Mouse (Mus musculus): ENCODE results near the gene Il18rap. TPM values are rescaled to one million over a fixed set of nuclear protein-coding genes. Genes with fewer than 3 reads are reported as not detected.

The Il18rap gene
- under 1 TPM; 0.07 to 0.41 TPM for total RNA-seq (2021)
- long read RNA-seq, experiment 1 = 0 reads
- long read RNA-seq, experiment 2 = 0 reads

DNA sequence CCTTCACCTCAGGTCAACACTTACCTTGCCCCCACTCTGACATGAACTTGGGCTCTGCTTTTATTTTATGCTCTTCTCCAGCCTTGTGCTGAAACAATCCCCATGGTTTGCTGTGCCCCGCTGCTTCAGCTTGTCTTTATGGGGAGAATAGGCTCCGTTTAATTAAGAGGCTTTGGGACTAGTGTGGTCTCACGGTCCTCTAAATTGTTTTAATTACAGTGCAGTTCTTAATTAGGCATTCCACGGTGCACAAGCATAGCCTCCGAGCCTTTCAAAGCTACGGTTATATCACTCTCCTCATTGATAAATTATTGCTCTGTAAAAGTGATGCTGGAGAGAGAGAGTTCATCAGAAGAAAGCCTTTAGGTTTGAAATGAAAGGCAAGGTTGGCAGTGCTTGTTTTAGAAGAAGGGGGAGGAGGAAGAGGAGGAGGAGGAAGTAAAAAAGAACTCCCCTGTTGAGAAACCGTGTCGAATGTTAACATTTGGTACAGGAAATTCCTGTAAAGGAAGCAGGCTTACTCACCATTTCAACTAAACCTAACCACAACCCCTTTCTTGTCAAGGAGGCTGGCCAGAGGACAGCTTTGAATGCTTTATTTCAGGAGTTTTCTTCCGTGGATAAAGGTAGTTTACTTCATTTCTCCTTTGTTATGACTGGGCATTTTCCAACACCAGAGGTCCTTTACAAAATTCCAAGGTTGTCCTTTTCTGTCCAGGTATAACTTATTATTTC, at the start of gene Il18rap:
TSS of gene Il18rap (plus strand) at position 512 of the 735 bp plus-strand sequence.
- H3K4me3 ChIP-seq = no peak within 1 kb of the TSS
- no peak for DNase-seq (ENCODE audit: extremely low spot score in 1 of 2, low spot score in 2 of 2)
- H3K27ac ChIP-seq = no peak within 1 kb of the TSS
- intact Hi-C loops (cut with DNase I) = no loop called here
- no peak for TF ChIP-seq CTCF (IDR thresholded peaks at IDR 0.05)

DNA sequence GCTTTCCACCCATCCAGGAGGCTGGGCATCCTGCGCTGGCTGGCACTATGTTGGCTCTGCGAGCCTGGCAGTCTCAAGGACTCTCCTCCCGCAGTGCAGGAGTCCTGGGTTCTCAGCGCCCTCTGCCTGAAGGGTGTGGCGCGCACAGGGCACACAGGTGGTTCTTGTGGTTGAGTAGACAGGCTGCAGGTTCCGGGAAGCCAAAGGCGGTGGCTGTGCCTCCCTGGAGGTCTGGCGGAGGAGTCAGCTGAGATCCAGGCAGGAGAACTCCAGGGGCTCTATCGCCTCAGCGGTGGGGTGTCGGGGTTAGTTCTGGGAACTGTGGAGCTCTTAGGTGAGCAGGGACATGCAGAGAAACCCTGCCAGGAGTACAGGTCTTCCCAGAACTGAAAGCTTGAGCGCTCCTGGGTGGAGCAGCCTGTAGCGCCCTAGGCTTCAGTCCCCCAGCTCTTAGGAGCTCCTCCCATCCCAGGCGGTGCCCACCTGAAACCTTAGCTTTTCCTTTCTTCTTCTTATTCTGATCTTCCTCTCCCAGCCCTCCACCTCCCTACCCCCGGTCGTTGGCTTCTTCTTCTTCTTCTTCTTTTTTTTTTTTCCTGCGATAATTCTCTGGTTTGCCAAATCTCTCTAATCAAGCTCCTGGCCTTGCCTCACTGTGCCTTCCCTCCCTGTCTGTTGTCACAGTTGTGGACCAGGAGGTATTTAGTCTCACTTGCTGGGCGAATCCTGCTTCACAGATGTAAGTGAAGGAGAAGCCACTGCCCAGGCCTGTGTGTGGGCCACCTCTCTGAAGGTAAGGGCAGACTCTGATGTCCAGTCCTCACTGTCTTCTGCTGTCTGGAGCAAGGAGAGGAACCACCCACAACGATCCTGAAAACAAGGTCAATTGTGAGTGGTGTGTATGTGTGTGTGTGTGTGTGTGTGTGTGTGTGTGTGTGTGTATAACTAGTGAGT, 49.4 kb upstream of the Il18rap start, which contains the start of gene Il18r1:
TSS of gene Il18r1 (plus strand) at position 76 of the 954 bp plus-strand sequence.
- intact Hi-C loops (cut with DNase I) = no loop called here
- DNase-seq (ENCODE audit: extremely low spot score in 1 of 2, low spot score in 2 of 2) = peak in 1 of 2 experiments; percentile 9
- no peak within 1 kb of the TSS for H3K4me3 ChIP-seq
- TF ChIP-seq CTCF (IDR thresholded peaks at IDR 0.05) = peak; percentile 5
- no peak within 1 kb of the TSS for H3K27ac ChIP-seq

DNA sequence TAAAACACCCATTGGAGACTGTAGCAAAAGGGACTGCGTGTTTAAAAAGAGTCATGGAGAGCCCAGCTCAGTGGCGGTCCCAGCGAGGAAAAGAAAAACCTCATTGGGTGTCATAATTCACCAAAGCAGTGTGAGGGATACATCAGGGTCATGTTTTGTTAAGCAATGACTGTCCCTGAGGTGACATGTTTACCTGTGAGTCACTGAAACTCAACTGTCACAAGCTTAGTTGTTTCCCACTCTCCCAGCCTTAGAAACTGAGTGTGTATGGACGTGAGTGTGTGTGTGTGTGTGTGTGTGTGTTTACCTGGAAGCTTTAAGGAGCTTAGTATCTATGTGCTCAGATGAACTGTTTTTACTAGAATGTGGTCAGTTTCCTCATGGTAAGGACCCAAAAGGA, 47.9 kb upstream of the Il18rap start:
- intact Hi-C loops (cut with DNase I) = no loop called here
- no peak overlapping the region for H3K27ac ChIP-seq
- no peak for TF ChIP-seq CTCF (IDR thresholded peaks at IDR 0.05)
- no peak overlapping the region for H3K4me3 ChIP-seq
- no peak for DNase-seq (ENCODE audit: extremely low spot score in 1 of 2, low spot score in 2 of 2)

DNA sequence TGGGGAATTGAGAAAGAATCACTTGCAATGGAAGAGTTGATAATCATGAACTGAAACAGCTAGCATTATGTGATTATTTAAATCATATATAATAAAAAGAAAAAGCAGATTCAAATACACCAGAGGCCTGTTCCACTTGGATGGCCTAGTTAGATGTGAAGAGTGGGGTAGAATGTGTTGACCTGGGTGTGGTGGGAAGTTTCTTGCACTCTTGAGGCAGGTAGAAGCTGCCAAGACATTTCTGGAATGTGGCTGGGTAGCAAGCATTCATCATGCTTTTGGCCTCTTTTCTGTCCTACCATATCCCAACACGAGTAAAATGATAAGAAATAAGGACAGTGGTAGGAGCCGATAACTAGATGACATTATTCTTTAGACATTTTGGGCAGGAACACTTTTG, 46.4 kb upstream of the Il18rap start:
- no peak for DNase-seq (ENCODE audit: extremely low spot score in 1 of 2, low spot score in 2 of 2)
- no peak for TF ChIP-seq CTCF (IDR thresholded peaks at IDR 0.05)
- intact Hi-C loops (cut with DNase I) = no loop called here
- H3K27ac ChIP-seq = no peak overlapping the region
- H3K4me3 ChIP-seq = no peak overlapping the region

DNA sequence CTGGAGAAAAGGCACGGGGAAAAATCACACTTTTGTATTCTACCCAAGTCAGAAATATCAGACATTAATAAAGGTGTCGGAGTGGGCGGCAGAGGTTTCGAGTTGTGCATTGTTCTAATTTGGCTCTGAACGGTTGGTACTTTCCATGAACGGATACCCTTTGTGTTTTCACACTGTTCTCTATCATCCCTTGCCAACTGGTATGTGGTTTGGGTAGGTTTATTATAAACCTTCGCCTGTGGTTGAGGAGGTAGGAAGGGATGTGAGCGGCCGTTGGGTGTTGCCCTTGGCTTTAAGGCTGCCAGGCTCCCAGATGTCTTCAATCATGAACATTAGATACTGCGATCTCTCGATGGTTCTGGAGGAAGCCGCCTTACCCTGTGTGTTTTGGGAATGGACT, 45.3 kb upstream of the Il18rap start:
- Histone ChIP-seq H3K4me3 (no peak overlapping the region), H3K27ac (no peak overlapping the region)
- DNase-seq (ENCODE audit: extremely low spot score in 1 of 2, low spot score in 2 of 2) = no peak
- TF ChIP-seq CTCF (IDR thresholded peaks at IDR 0.05) = no peak
- intact Hi-C loops (cut with DNase I) = no loop called here

DNA sequence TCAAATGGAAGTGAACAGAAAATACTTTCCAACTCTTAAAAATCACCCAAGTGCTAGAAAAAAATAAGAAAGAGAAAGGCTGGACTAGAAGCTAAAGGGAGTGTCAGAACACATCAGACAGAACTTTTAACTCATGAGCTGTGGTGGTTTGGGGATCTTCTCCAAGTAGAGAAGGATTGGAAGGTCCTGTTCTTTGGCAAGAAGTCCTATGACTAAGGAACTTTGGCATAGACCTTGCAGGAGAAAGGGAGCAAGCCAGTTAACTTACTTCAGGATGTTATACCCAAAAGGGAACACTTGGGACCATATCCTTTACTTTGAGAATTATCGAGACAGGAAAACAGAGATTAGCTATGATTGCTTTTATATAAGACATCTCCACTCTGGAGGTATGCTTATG, 42.8 kb upstream of the Il18rap start:
- intact Hi-C loops (cut with DNase I) = no loop called here
- no peak overlapping the region for H3K4me3 ChIP-seq
- DNase-seq (ENCODE audit: extremely low spot score in 1 of 2, low spot score in 2 of 2) = no peak
- TF ChIP-seq CTCF (IDR thresholded peaks at IDR 0.05) = no peak
- H3K27ac ChIP-seq = no peak overlapping the region

DNA sequence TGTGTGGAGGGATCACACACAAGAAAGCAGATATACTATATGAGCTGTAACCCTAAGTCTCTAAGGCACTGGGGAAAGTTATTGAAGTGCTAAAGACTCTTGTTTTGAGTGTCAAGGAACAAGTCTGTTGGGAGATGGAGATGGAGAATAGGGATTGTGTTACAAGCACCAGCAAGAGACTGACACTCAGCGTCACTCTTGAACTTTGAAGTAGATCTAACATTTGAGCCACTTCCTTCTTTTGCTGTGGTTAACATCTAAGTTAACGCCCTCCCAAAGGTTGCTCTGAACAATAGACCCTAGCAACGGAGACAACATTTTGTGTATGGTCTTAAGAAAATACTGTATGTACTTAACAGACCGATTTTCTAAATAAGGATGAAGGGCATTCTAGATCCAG, 41.5 kb upstream of the Il18rap start:
- intact Hi-C loops (cut with DNase I) = no loop called here
- DNase-seq (ENCODE audit: extremely low spot score in 1 of 2, low spot score in 2 of 2) = no peak
- no peak overlapping the region for H3K27ac ChIP-seq
- no peak for TF ChIP-seq CTCF (IDR thresholded peaks at IDR 0.05)
- H3K4me3 ChIP-seq = no peak overlapping the region

DNA sequence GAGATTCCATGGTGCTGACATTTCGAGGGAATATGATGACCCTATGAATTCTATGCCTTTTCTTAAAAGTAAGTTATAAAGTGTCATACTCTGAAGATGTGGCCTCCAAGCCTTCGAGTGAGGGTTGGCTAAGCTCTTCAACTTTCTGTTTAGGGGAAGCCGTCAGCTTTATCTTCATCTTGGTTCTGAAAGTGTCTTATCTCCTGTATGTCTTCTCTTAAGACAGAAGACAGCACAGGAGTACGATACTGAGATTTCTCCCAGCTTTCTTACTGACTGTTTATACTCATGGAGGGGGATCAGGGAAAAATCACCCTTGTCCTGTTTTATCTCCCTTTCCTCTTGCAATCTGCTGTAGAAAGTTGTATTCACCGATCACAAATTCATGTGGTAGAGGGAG, 40.8 kb upstream of the Il18rap start:
- H3K27ac ChIP-seq = no peak overlapping the region
- H3K4me3 ChIP-seq = no peak overlapping the region
- intact Hi-C loops (cut with DNase I) = no loop called here
- TF ChIP-seq CTCF (IDR thresholded peaks at IDR 0.05) = no peak
- DNase-seq (ENCODE audit: extremely low spot score in 1 of 2, low spot score in 2 of 2) = no peak

DNA sequence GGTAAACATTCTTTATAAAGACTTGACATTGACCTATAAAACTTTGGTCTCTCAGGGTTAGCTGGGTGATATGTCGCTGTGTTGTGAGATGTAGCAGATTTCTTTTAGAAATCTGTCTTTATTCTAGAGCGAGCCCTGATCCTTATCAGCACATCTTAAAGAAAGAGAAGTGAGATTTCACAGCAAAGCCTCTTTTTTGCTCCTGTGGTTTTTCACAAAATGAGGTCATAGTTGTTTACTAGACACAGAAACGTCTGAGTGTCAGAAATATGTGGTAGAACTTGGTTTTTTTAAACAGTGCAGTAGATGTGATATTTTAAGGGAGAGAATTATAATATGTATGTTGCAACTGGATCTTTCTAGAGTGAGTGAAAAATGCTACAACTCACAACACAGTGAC, 39.5 kb upstream of the Il18rap start:
- no peak for TF ChIP-seq CTCF (IDR thresholded peaks at IDR 0.05)
- no peak for DNase-seq (ENCODE audit: extremely low spot score in 1 of 2, low spot score in 2 of 2)
- H3K27ac ChIP-seq = no peak overlapping the region
- no peak overlapping the region for H3K4me3 ChIP-seq
- intact Hi-C loops (cut with DNase I) = no loop called here

DNA sequence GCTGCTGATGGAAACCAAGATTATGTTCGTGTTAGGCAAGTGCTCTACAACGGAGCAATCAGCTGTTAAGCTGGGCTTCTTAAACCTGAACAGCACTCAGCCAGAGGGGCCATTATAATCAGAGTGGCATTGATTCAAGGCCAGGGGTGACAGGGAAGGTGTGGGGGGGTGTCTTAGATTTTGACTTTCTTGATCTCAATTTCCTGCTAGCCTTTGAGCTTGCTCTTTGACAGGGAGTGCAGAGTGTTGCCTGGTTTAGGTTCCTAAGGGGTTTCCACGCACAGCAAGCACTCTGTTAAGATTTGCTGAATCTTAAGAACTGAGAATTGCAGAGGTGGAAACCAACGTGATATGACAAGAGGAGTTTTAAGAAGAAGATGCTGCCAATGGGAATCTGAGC, 38.4 kb upstream of the Il18rap start:
- no peak for DNase-seq (ENCODE audit: extremely low spot score in 1 of 2, low spot score in 2 of 2)
- Histone ChIP-seq H3K4me3 (no peak overlapping the region), H3K27ac (no peak overlapping the region)
- intact Hi-C loops (cut with DNase I) = no loop called here
- TF ChIP-seq CTCF (IDR thresholded peaks at IDR 0.05) = no peak

DNA sequence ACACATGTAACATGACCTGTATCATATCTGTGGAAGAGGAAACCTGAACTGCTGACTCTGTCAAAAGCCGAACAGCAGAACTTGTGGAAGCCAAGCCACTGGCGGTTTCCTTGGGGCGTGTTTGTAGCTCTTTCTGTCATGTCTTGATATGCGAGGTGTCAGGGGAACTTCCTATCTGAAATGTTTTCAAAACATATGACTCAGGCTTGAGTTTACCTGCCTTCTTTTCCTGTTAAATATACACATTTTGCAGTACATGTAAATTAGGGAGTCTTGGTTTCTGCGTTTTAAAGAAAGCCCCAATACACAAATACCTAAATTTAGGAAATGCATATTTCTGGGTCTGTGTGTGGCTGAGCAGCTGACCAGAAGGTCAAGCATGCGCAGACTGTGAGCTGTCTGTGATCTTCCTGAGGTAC, 35.6 kb upstream of the Il18rap start:
- H3K27ac ChIP-seq = no peak overlapping the region
- no peak for DNase-seq (ENCODE audit: extremely low spot score in 1 of 2, low spot score in 2 of 2)
- no peak overlapping the region for H3K4me3 ChIP-seq
- intact Hi-C loops (cut with DNase I) = no loop called here
- TF ChIP-seq CTCF (IDR thresholded peaks at IDR 0.05) = no peak

DNA sequence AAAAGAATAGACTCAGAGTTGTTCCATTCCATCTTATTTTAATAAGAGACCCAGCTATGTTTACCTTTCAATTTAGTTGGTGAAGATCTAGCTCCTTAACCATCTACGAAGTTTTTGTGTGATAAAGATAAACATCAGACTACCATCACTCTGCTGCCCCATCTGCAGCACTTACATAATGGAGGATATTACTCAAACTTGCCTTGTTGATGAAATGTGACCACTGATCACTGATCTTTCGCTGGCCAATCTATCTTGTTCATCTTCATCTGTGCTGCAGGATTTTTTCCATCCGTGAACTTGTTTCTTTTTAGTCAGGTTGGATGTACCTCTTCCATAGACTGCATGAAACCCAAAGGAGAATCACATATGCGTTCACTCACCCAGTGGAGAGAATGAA, 20.6 kb upstream of the Il18rap start:
- TF ChIP-seq CTCF (IDR thresholded peaks at IDR 0.05) = no peak
- intact Hi-C loops (cut with DNase I) = no loop called here
- H3K27ac ChIP-seq = no peak overlapping the region
- H3K4me3 ChIP-seq = no peak overlapping the region
- DNase-seq (ENCODE audit: extremely low spot score in 1 of 2, low spot score in 2 of 2) = no peak
